Mouse (Mus musculus): ENCODE data around the gene Tle6. TPM values are rescaled to one million over a fixed set of nuclear protein-coding genes. Genes with fewer than 3 reads are reported as not detected.

The Tle6 gene
- total and polyA plus RNA-seq, 3 experiments, result 16.9 to 31.9 TPM; not detected in 1

GRCm38 (mm10) chr10:81605974-81606751 is 5.3 kb upstream of the Tle6 start, which contains the start of gene BC025920:
TSS of gene BC025920 (plus strand) at chr10:81606270.
- Histone ChIP-seq H3K27ac (ENCODE audit: control insufficient read depth, low read depth, low read length) (peak within 1 kb of the TSS; percentile 91), H3K36me3 (ENCODE audit: control insufficient read depth in 1 of 2, insufficient read depth in 2 of 2, low read length in 2 of 2) (peaks cover 0 to 18% of the 10 kb centered on the region in 2 experiments; a peak in 2 of 4 replicates), H3K4me1 (ENCODE audit: control insufficient read depth in 1 of 2, insufficient read depth in 2 of 2, low read length in 2 of 2) (peaks cover 7 to 20% of the 10 kb centered on the region in 2 experiments; a peak in 3 of 4 replicates), H3K9ac (ENCODE audit: control insufficient read depth, low read depth, low read length, poor library complexity, severe bottlenecking) (peak within 1 kb of the TSS; percentile 76), H3K79me2 (ENCODE audit: control insufficient read depth, insufficient read depth, low read length, poor library complexity) (no peaks in the 10 kb centered on the region; the same call in 1 of the 2 replicates), H3K27me3 (ENCODE audit: control insufficient read depth in 1 of 2, insufficient read depth in 2 of 2, low read length in 2 of 2) (no peaks in the 10 kb centered on the region), H3K4me3 (ENCODE audit: control insufficient read depth in 1 of 2, insufficient read depth in 1 of 2, low read depth in 2 of 2, low read length in 2 of 2) (peak within 1 kb of the TSS; percentile 67 to 82), H3K9me3 (replicated peaks; ENCODE audit: insufficient read depth, low read length) (no peaks in the 10 kb centered on the region)
- peak; percentile 99 for DNase-seq (ENCODE audit: low read depth, low spot score)
- no peak for TF ChIP-seq MYB (IDR thresholded peaks at IDR 0.05; ENCODE audit: low read depth, low read length)
- no peak for TF ChIP-seq EP300 (IDR thresholded peaks at IDR 0.05; ENCODE audit: low read depth in 1 of 2, low read length in 2 of 2)
- TF ChIP-seq POLR2AphosphoS5 (IDR thresholded peaks at IDR 0.05; ENCODE audit: borderline replicate concordance, low read depth, low read length), result no peak
- peak; percentile 62 for TF ChIP-seq GATA1 (IDR thresholded peaks at IDR 0.05; ENCODE audit: low read depth, low read length)
- TF ChIP-seq MXI1 (IDR thresholded peaks at IDR 0.05; ENCODE audit: low read depth, low read length), result peak; percentile 83
- TF ChIP-seq TBP (IDR thresholded peaks at IDR 0.05; ENCODE audit: low read depth, low read length), result peak; percentile 72; the same call in 1 of the 2 replicates
- no peak for TF ChIP-seq CTCF (IDR thresholded peaks at IDR 0.05 in 2 of 3, conservative IDR thresholded peaks at IDR 0.05 in 1 of 3; ENCODE audit: control insufficient read depth in 1 of 3, insufficient read depth in 1 of 3, low read depth in 2 of 3, low read length in 3 of 3, poor library complexity in 1 of 3, severe bottlenecking in 1 of 3)
- peak; percentile 70 for TF ChIP-seq ZMIZ1 (IDR thresholded peaks at IDR 0.05; ENCODE audit: low read depth, low read length)
- peak; percentile 76; the same call in 1 of the 2 replicates for TF ChIP-seq SIN3A (IDR thresholded peaks at IDR 0.05; ENCODE audit: low read length)
- no peak for TF ChIP-seq ZKSCAN1 (IDR thresholded peaks at IDR 0.05; ENCODE audit: low read depth, low read length)
- no peak for TF ChIP-seq MAZ (IDR thresholded peaks at IDR 0.05; ENCODE audit: low read depth, low read length)
- peak; percentile 93 for TF ChIP-seq HCFC1 (IDR thresholded peaks at IDR 0.05; ENCODE audit: low read depth, low read length)
- TF ChIP-seq TCF12 (IDR thresholded peaks at IDR 0.05; ENCODE audit: low read depth, low read length), result no peak; the same call in 1 of the 2 replicates
- TF ChIP-seq ELF1 (IDR thresholded peaks at IDR 0.05; ENCODE audit: low read depth, low read length), result peak; percentile 98
- no peak for TF ChIP-seq SMC3 (IDR thresholded peaks at IDR 0.05; ENCODE audit: low read depth, low read length)
- no peak for TF ChIP-seq UBTF (IDR thresholded peaks at IDR 0.05; ENCODE audit: borderline replicate concordance, insufficient read depth, low read depth, low read length)
- TF ChIP-seq E2F4 (IDR thresholded peaks at IDR 0.05; ENCODE audit: borderline replicate concordance, low read depth, low read length), result no peak
- peak; percentile 77; the same call in 1 of the 2 replicates for TF ChIP-seq POLR2AphosphoS2 (IDR thresholded peaks at IDR 0.05; ENCODE audit: low read length)
- no peak for TF ChIP-seq USF1 (IDR thresholded peaks at IDR 0.05; ENCODE audit: low read depth, low read length)
- TF ChIP-seq MYC (IDR thresholded peaks at IDR 0.05; ENCODE audit: low read depth, low read length), result peak; percentile 88
- TF ChIP-seq NRF1 (IDR thresholded peaks at IDR 0.05; ENCODE audit: insufficient read depth, low read depth, low read length, poor library complexity, severe bottlenecking), result no peak
- peak; percentile 79 for TF ChIP-seq KAT2A (conservative IDR thresholded peaks at IDR 0.05; ENCODE audit: low read depth, low read length)
- peak; percentile 84 for TF ChIP-seq ZNF384 (IDR thresholded peaks at IDR 0.05; ENCODE audit: low read depth, low read length)
- TF ChIP-seq POLR2A (IDR thresholded peaks at IDR 0.05; ENCODE audit: control insufficient read depth in 1 of 2, insufficient read depth in 1 of 2, low read depth in 1 of 2, low read length in 2 of 2, poor library complexity in 1 of 2), result peak; percentile 50 to 75; a peak in 3 of 4 replicates
- TF ChIP-seq RCOR1 (IDR thresholded peaks at IDR 0.05; ENCODE audit: low read depth, low read length), result peak; percentile 13; the same call in 1 of the 2 replicates
- peak; percentile 66; the same call in 1 of the 2 replicates for TF ChIP-seq ETS1 (IDR thresholded peaks at IDR 0.05; ENCODE audit: low read depth, low read length)
- no peak for TF ChIP-seq CHD1 (IDR thresholded peaks at IDR 0.05; ENCODE audit: low read depth, low read length)
- no peak for TF ChIP-seq BHLHE40 (IDR thresholded peaks at IDR 0.05; ENCODE audit: borderline replicate concordance, low read depth, low read length)
- no peak for TF ChIP-seq USF2 (IDR thresholded peaks at IDR 0.05; ENCODE audit: borderline replicate concordance in 1 of 2, insufficient read depth in 1 of 2, low read depth in 1 of 2, low read length in 2 of 2)
- TF ChIP-seq CHD2 (IDR thresholded peaks at IDR 0.05; ENCODE audit: low read length), result peak; percentile 84
- peak; percentile 48 for TF ChIP-seq NELFE (IDR thresholded peaks at IDR 0.05; ENCODE audit: low read depth, low read length)
- TF ChIP-seq MAX (IDR thresholded peaks at IDR 0.05; ENCODE audit: low read length), result peak; percentile 79
- no peak for TF ChIP-seq MEF2A (IDR thresholded peaks at IDR 0.05; ENCODE audit: extremely low read depth, insufficient replicate concordance, low read depth, low read length, poor library complexity, severe bottlenecking)
- TF ChIP-seq TAL1 (IDR thresholded peaks at IDR 0.05; ENCODE audit: low read length), result no peak
- TF ChIP-seq RAD21 (IDR thresholded peaks at IDR 0.05; ENCODE audit: low read depth, low read length), result no peak
